Mouse (Mus musculus): Measurements from ENCODE around the gene Sult3a2. TPM values are rescaled to one million over a fixed set of nuclear protein-coding genes. Genes with fewer than 3 reads are reported as not detected.

Gene Sult3a2
- polyA plus RNA-seq, 1 experiment: not detected

DNA sequence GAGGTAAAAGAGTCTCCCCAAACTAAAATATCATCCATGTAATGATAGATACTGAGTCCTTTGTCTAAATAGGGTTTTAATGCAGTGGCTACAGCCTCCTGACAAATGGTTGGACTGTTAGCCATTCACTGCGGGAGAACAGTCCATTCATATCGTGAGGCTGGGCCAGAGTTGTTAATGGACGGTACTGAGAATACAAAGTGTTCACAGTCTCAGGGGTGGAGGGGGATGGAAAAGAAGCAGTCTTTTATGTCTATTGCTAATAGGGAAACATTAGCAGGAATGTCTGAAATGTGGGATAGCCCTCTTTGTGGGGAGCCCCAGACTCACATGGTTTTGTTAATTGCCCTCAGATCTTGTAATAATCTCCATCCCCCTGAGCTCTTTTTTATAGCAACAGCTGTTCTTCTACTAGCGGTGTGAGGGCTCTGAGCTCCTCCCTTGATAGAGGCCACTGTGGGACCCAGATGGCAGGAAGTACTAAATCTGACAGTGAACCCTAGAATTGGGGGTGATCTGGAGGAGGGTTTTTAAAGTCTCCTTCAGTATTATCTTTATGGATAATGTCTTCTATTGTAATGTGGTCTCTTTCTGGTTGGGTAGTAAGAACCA lies 64.6 kb downstream of the Sult3a2 start:
- Histone ChIP-seq H3K79me3 (ENCODE audit: low read depth) (no peaks in the 10 kb centered on the region), H3ac (ENCODE audit: control insufficient read depth, insufficient read length, low read depth) (no peak overlapping the region), H3K4me3 (ENCODE audit: insufficient read depth, poor library complexity, severe bottlenecking) (no peak overlapping the region), H3K36me3 (ENCODE audit: control insufficient read depth, insufficient read depth) (no peaks in the 10 kb centered on the region), H3K79me2 (ENCODE audit: control insufficient read depth, insufficient read depth) (no peaks in the 10 kb centered on the region), H3K27me3 (ENCODE audit: control insufficient read depth, insufficient read depth, insufficient read length) (no peaks in the 10 kb centered on the region)
- TF ChIP-seq MYOG (IDR thresholded peaks at IDR 0.05; ENCODE audit: control insufficient read depth, extremely low read depth, insufficient read length) (no peak), MAX (IDR thresholded peaks at IDR 0.05) (no peak), USF1 (IDR thresholded peaks at IDR 0.05; ENCODE audit: low read depth) (no peak), CEBPB (IDR thresholded peaks at IDR 0.05; ENCODE audit: low read depth) (no peak), FOSL1 (IDR thresholded peaks at IDR 0.05; ENCODE audit: insufficient read depth, low read length, poor library complexity, severe bottlenecking) (no peak), MYOD1 (IDR thresholded peaks at IDR 0.05; ENCODE audit: control insufficient read depth, insufficient read length, low read depth) (no peak), CTCF (IDR thresholded peaks at IDR 0.05; ENCODE audit: control insufficient read depth, insufficient read depth, insufficient read length) (no peak)

Other genes starting within 250 kb of the Sult3a2 start
- gene Clvs2, start 161.9 kb downstream of the Sult3a2 start, polyA plus RNA-seq (2012; fragmentation: generic; extraction: Trizol): not detected
- not detected for gene Sult3a1, start 71.0 kb upstream of the Sult3a2 start, polyA plus RNA-seq (2012; fragmentation: generic; extraction: Trizol)
- gene Rsph4a, start 118.4 kb upstream of the Sult3a2 start, polyA plus RNA-seq (2012; fragmentation: generic; extraction: Trizol): not detected
- gene Zup1, start 164.6 kb upstream of the Sult3a2 start, polyA plus RNA-seq (2012; fragmentation: generic; extraction: Trizol): 1.7 TPM
- 114 TPM for gene Rwdd1, start 232.9 kb upstream of the Sult3a2 start, polyA plus RNA-seq (2012; fragmentation: generic; extraction: Trizol)